Mouse (Mus musculus): ENCODE measurements at regions not wholly inside any gene's neighbourhood (a gene's known extent, or its start where the extent isn't known, plus 50 kb on each side); places are given as distances from the start of the nearest gene placed in this dataset.

- DNase-seq (ENCODE audit: low spot score) = no peak
Observed at GRCm38 (mm10) chr8:127814785-127815523, 543.5 kb upstream of the Nrp1 start.

GRCm38 (mm10) chr8:127820741-127821170 is 537.6 kb upstream of the Nrp1 start:
- no peak for DNase-seq (ENCODE audit: low spot score)

- no peak for DNase-seq (ENCODE audit: low spot score)
Observed at GRCm38 (mm10) chr8:127821646-127822045, 536.8 kb upstream of the Nrp1 start.

GRCm38 (mm10) chr8:127825041-127825440 is 533.4 kb upstream of the Nrp1 start:
- no peak for DNase-seq (ENCODE audit: low spot score)

GRCm38 (mm10) chr8:127827826-127828225 is 530.6 kb upstream of the Nrp1 start:
- no peak for DNase-seq (ENCODE audit: low spot score)

- DNase-seq (ENCODE audit: low spot score) = no peak
Observed at GRCm38 (mm10) chr8:127829659-127830058, 528.7 kb upstream of the Nrp1 start.

GRCm38 (mm10) chr8:127834006-127834405 is 524.4 kb upstream of the Nrp1 start:
- no peak for DNase-seq (ENCODE audit: low spot score)

GRCm38 (mm10) chr8:127836410-127837206 is 521.8 kb upstream of the Nrp1 start:
- no peak for DNase-seq (ENCODE audit: low spot score)

- no peak for DNase-seq (ENCODE audit: low spot score)
Observed at GRCm38 (mm10) chr8:127838311-127838710, 520.1 kb upstream of the Nrp1 start.

GRCm38 (mm10) chr8:127847332-127848018 is 510.9 kb upstream of the Nrp1 start:
- no peak for DNase-seq (ENCODE audit: low spot score)

- no peak for DNase-seq (ENCODE audit: low spot score)
Observed at GRCm38 (mm10) chr8:127849926-127850325, 508.5 kb upstream of the Nrp1 start.

- peak; percentile 11 for DNase-seq (ENCODE audit: low spot score)
Observed at GRCm38 (mm10) chr8:127855653-127856300, 502.6 kb upstream of the Nrp1 start.

GRCm38 (mm10) chr8:127856351-127857135 is 501.9 kb upstream of the Nrp1 start:
- DNase-seq (ENCODE audit: low spot score) = peak; percentile 26

GRCm38 (mm10) chr8:127859036-127859435 is 499.4 kb upstream of the Nrp1 start:
- no peak for DNase-seq (ENCODE audit: low spot score)

GRCm38 (mm10) chr8:127860376-127860775 is 498.0 kb upstream of the Nrp1 start:
- no peak for DNase-seq (ENCODE audit: low spot score)

GRCm38 (mm10) chr8:127860891-127861290 is 497.5 kb upstream of the Nrp1 start:
- no peak for DNase-seq (ENCODE audit: low spot score)

- no peak for DNase-seq (ENCODE audit: low spot score)
Observed at GRCm38 (mm10) chr8:127884641-127885040, 473.8 kb upstream of the Nrp1 start.

- DNase-seq (ENCODE audit: low spot score) = no peak
Observed at GRCm38 (mm10) chr8:127885211-127885610, 473.2 kb upstream of the Nrp1 start.

GRCm38 (mm10) chr8:127885831-127886230 is 472.6 kb upstream of the Nrp1 start:
- peak; percentile 62 for DNase-seq (ENCODE audit: low spot score)

- peak; percentile 57 for DNase-seq (ENCODE audit: low spot score)
Observed at GRCm38 (mm10) chr8:127890729-127891128, 467.7 kb upstream of the Nrp1 start.

- DNase-seq (ENCODE audit: low spot score) = no peak
Observed at GRCm38 (mm10) chr8:127894284-127894683, 464.1 kb upstream of the Nrp1 start.
